Mouse (Mus musculus) C2C12 (cell line): ENCODE data around the gene Gsg1l. TPM values are rescaled to one million over a fixed set of nuclear protein-coding genes. Genes with fewer than 3 reads are reported as not detected.

Source experiments
- H3K27me3 ChIP-seq: one replicate; pipeline ENCODE4 v1.6.1; 2011; ENCODE audit not compliant: control insufficient read depth, insufficient read depth, insufficient read length
- H3K36me3 ChIP-seq: one replicate; pipeline ENCODE4 v1.6.1; 2011; ENCODE audit not compliant: control insufficient read depth, insufficient read depth
- H3K4me3 ChIP-seq: one replicate; pipeline ENCODE4 v1.5.1; 2011; ENCODE audit warnings: mild to moderate bottlenecking, control low read depth; ENCODE audit not compliant: poor library complexity, insufficient read depth, severe bottlenecking
- H3K79me2 ChIP-seq: one replicate; pipeline ENCODE4 v1.6.1; 2011; ENCODE audit not compliant: control insufficient read depth, insufficient read depth
- H3K79me3 ChIP-seq: one replicate; pipeline ENCODE4 v1.6.1; 2011; ENCODE audit warnings: low read depth, control low read depth
- H3ac ChIP-seq: one replicate; pipeline ENCODE3; 2011; ENCODE audit warnings: low read depth; ENCODE audit not compliant: control insufficient read depth, insufficient read length
- CEBPB ChIP-seq: IDR thresholded peaks from one replicate; pipeline ENCODE4 v1.6.1; 2011; ENCODE audit warnings: low read depth, mild to moderate bottlenecking, control low read depth, moderate library complexity
- CTCF ChIP-seq: IDR thresholded peaks from one replicate; pipeline ENCODE4 v1.5.1; 2011; ENCODE audit not compliant: control insufficient read depth, insufficient read depth, insufficient read length
- FOSL1 ChIP-seq: IDR thresholded peaks from one replicate; pipeline ENCODE4 v1.8.0; 2011; ENCODE audit warnings: mild to moderate bottlenecking, low read length; ENCODE audit not compliant: poor library complexity, insufficient read depth, severe bottlenecking
- MAX ChIP-seq: IDR thresholded peaks from one replicate; pipeline ENCODE4 v1.6.1; 2011; ENCODE audit warnings: mild to moderate bottlenecking, control low read depth
- MYOD1 ChIP-seq: IDR thresholded peaks from one replicate; pipeline ENCODE4 v1.6.1; 2011; ENCODE audit warnings: low read depth; ENCODE audit not compliant: control insufficient read depth, insufficient read length
- MYOG ChIP-seq: IDR thresholded peaks from one replicate; pipeline ENCODE4 v1.6.1; 2011; ENCODE audit not compliant: control insufficient read depth, insufficient read length; ENCODE audit errors: extremely low read depth
- USF1 ChIP-seq: IDR thresholded peaks from one replicate; pipeline ENCODE4 v1.6.1; 2011; ENCODE audit warnings: low read depth, mild to moderate bottlenecking, control low read depth, moderate library complexity
- polyA plus RNA-seq: library from polyadenylated mRNA; unstranded; fragments of >200 nt; fragmentation: generic; extraction: Trizol; gene quantifications from one replicate; pipeline ENCODE4 v1.2.1, GENCODE M21; 2012; ENCODE audit warnings: missing spikeins

Gsg1l gene
- polyA plus RNA-seq, 1 experiment, result not detected

DNA sequence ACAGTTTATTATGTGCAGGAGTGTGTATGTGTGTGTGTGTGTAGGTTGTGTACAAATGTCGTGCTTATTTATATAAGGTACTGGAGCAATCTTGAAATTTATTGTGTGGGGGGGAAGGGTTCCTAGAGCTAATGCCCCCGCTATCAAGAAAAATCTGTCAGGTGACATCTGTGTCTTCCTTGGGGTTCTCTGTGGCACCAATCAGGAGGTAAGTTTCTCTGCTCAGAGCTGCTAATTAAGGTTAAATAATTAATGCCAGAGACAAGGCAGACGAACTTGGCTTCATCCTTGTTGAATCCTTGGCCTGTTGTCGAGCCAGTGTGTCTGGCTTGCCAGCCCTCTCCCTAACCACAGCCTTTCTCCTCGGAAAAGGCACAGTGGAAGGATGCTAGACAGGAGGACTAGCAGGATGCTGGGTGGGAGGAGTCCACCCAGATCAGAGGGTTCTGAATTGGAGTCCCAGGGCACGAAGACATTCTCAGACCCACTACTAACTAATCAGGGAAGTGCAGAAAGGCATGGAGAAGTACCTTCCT is 89.8 kb downstream of the Gsg1l start:
- no peaks in the 10 kb centered on the region for H3K36me3 ChIP-seq
- TF ChIP-seq FOSL1, result no peak
- no peak for TF ChIP-seq CEBPB
- TF ChIP-seq MAX, result no peak
- TF ChIP-seq USF1, result no peak
- TF ChIP-seq MYOD1, result no peak
- TF ChIP-seq CTCF, result no peak
- TF ChIP-seq MYOG, result no peak
- H3K27me3 ChIP-seq, result no peaks in the 10 kb centered on the region
- H3ac ChIP-seq, result no peak overlapping the region
- no peaks in the 10 kb centered on the region for H3K79me3 ChIP-seq
- no peaks in the 10 kb centered on the region for H3K79me2 ChIP-seq
- H3K4me3 ChIP-seq, result no peak overlapping the region

- TF ChIP-seq MYOD1, result no peak
- no peak for TF ChIP-seq USF1
- no peak for TF ChIP-seq FOSL1
- no peak for TF ChIP-seq MAX
- no peaks in the 10 kb centered on the region for H3K79me3 ChIP-seq
- no peaks in the 10 kb centered on the region for H3K36me3 ChIP-seq
- no peaks in the 10 kb centered on the region for H3K27me3 ChIP-seq
- no peak overlapping the region for H3ac ChIP-seq
- no peak overlapping the region for H3K4me3 ChIP-seq
- no peaks in the 10 kb centered on the region for H3K79me2 ChIP-seq
Measured at GRCm38 (mm10) chr7:125991846-125992245, 90.4 kb downstream of the Gsg1l start.

DNA sequence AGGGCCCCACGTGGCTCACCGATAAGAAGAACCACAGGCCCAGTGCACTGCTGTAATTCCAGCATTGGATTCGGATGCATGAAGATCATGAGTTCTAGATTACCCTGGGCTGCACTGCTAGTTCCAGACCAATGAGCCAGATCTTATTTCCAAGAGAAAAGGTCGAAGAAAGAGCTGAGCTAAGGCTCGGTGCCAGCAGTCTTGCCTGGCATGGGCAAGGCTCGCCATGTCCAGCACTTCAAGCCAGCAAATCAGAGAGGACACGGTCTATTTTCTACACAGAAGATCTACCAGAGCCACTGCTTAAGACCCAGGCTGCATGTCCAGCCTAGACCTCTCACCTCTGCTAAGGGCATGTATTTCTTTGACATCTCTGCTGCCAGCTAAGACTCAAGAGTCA is 92.2 kb downstream of the Gsg1l start:
- Histone ChIP-seq H3K79me2 (no peaks in the 10 kb centered on the region), H3K79me3 (no peaks in the 10 kb centered on the region), H3K36me3 (no peaks in the 10 kb centered on the region), H3ac (no peak overlapping the region), H3K27me3 (no peaks in the 10 kb centered on the region), H3K4me3 (no peak overlapping the region)
- TF ChIP-seq FOSL1 (no peak), USF1 (no peak), CEBPB (no peak), CTCF (no peak)

GRCm38 (mm10) chr7:125989489-125989888 is 92.7 kb downstream of the Gsg1l start:
- Histone ChIP-seq H3ac (no peak overlapping the region), H3K79me3 (no peaks in the 10 kb centered on the region), H3K36me3 (no peaks in the 10 kb centered on the region), H3K27me3 (no peaks in the 10 kb centered on the region), H3K4me3 (no peak overlapping the region), H3K79me2 (no peaks in the 10 kb centered on the region)
- TF ChIP-seq MYOG (no peak), USF1 (no peak), MAX (no peak), CTCF (no peak), MYOD1 (no peak), FOSL1 (no peak), CEBPB (no peak)

DNA sequence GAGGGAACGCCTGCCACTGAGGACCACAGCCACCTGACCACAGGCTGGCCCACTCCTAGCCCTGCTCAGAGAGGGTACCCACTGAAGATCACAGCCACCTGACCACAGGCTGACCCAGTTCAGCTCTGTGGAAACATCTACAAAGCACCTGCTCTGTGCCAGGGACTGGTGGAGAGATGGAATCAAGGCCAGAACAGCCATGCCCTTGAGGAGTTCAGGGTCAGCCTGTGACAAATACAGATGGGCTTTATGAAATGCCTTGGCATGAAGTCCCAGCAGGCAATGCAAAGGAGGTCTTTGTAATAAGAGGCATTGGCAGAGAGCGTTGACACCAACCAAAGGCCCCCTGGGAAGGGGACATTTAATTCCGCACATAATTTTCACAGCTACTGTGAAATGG is 93.9 kb downstream of the Gsg1l start:
- no peaks in the 10 kb centered on the region for H3K79me3 ChIP-seq
- H3ac ChIP-seq, result no peak overlapping the region
- no peak for TF ChIP-seq MYOD1
- no peak for TF ChIP-seq FOSL1
- TF ChIP-seq CEBPB, result no peak
- TF ChIP-seq MAX, result no peak
- no peak for TF ChIP-seq CTCF
- no peak for TF ChIP-seq USF1
- no peak for TF ChIP-seq MYOG
- peaks cover 7% of the 10 kb centered on the region for H3K27me3 ChIP-seq
- no peaks in the 10 kb centered on the region for H3K79me2 ChIP-seq
- H3K36me3 ChIP-seq, result no peaks in the 10 kb centered on the region
- H3K4me3 ChIP-seq, result no peak overlapping the region

- H3ac ChIP-seq, result no peak overlapping the region
- TF ChIP-seq FOSL1 (no peak), CTCF (no peak), MAX (no peak), MYOG (no peak), CEBPB (no peak), MYOD1 (no peak), USF1 (no peak)
Measured at GRCm38 (mm10) chr7:125987117-125987516, 95.1 kb downstream of the Gsg1l start.

More at GRCm38 (mm10) chr7:125987117-125987516, 95.1 kb downstream of the Gsg1l start:
- Histone ChIP-seq H3K79me3 (no peaks in the 10 kb centered on the region), H3K27me3 (peaks cover 7% of the 10 kb centered on the region), H3K4me3 (no peak overlapping the region), H3K79me2 (no peaks in the 10 kb centered on the region), H3K36me3 (no peaks in the 10 kb centered on the region)
